Mouse (Mus musculus): Measurements from ENCODE around the gene Acot9. TPM values are rescaled to one million over a fixed set of nuclear protein-coding genes. Genes with fewer than 3 reads are reported as not detected.

The Acot9 gene
- polyA plus RNA-seq, 1 experiment from 2014 or later = 30.7 TPM

Other genes with a start within 250 kb of the Acot9 start
- not detected in 2 replicates for gene Magea5, start 199.3 kb upstream of the Acot9 start, polyA plus RNA-seq (2014; fragmentation: Nextera tagmentation; extraction: Ambion mirVana)
- gene Magea1, start 172.7 kb upstream of the Acot9 start, polyA plus RNA-seq (2014; fragmentation: Nextera tagmentation; extraction: Ambion mirVana) = not detected in 2 replicates
- gene Magea2, start 168.8 kb upstream of the Acot9 start, polyA plus RNA-seq (2014; fragmentation: Nextera tagmentation; extraction: Ambion mirVana) = not detected in 2 replicates
- gene Cldn34b2, start 134.0 kb upstream of the Acot9 start, polyA plus RNA-seq (2014; fragmentation: Nextera tagmentation; extraction: Ambion mirVana) = not detected in 2 replicates
- gene Sat1, start 46.0 kb upstream of the Acot9 start, polyA plus RNA-seq (2014; fragmentation: Nextera tagmentation; extraction: Ambion mirVana) = 182 and 187 TPM in 2 replicates
- 269 and 282 TPM in 2 replicates for gene Prdx4, start 78.3 kb downstream of the Acot9 start, polyA plus RNA-seq (2014; fragmentation: Nextera tagmentation; extraction: Ambion mirVana)

All from intestine, embryonic 14.5 days (tissue).